Mouse (Mus musculus) testis, adult 2 months (tissue): ENCODE measurements around the gene Stab2.

Experiments
- CTCF ChIP-seq: fragments of 200-500 bp; IDR thresholded peaks from 2 replicates; pipeline ENCODE4 v1.5.1; 2012; ENCODE audit warnings: low read depth, mild to moderate bottlenecking, inconsistent platforms, low read length, moderate library complexity; ENCODE audit not compliant: control insufficient read depth, insufficient read depth, insufficient replicate concordance
- POLR2A ChIP-seq: fragments of 200-500 bp; IDR thresholded peaks from 2 replicates; pipeline ENCODE4 v1.6.1; 2012; ENCODE audit warnings: low read depth, mild to moderate bottlenecking, inconsistent platforms, low read length, moderate library complexity; ENCODE audit not compliant: control insufficient read depth

DNA sequence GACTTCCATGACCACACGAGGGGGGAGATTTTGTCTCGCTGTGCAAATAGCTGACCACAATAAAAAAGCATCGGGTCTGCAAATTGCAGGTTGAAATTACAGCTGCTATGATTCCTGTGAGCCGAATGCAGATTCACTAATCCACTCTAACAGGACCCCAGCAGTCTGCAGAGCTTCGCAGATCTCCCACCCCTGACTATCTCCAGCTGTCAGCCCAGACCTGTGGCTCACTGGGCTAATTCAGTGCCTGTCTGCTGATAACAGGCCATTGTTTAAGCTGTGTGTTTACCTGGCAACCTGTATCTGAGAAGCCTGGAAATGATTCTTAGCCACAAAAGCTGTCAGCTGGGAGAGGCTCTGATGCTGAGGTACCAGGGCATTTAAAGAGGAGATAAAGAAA, 29.2 kb upstream of the Stab2 start:
- TF ChIP-seq CTCF = no peak
- TF ChIP-seq POLR2A = no peak
